Mouse (Mus musculus) leukemia stem cell, adult 10-12 weeks (primary cell): ENCODE data around the gene Sgms1. TPM values are rescaled to one million over a fixed set of nuclear protein-coding genes. Genes with fewer than 3 reads are reported as not detected.

Experiments used
- polyA plus RNA-seq: library from polyadenylated mRNA; stranded (reverse); fragments of >175 nt; gene quantifications from 2 replicates; pipeline ENCODE4 v1.2.3, GENCODE M21; 2012; ENCODE audit warnings: low replicate concordance

Gene Sgms1
- 5.4 and 7.9 TPM in 2 replicates for polyA plus RNA-seq

GRCm38 (mm10) chr19:32389001-32389871 is at the start of gene Sgms1:
TSS of gene Sgms1 (minus strand) at chr19:32389714.

DNA sequence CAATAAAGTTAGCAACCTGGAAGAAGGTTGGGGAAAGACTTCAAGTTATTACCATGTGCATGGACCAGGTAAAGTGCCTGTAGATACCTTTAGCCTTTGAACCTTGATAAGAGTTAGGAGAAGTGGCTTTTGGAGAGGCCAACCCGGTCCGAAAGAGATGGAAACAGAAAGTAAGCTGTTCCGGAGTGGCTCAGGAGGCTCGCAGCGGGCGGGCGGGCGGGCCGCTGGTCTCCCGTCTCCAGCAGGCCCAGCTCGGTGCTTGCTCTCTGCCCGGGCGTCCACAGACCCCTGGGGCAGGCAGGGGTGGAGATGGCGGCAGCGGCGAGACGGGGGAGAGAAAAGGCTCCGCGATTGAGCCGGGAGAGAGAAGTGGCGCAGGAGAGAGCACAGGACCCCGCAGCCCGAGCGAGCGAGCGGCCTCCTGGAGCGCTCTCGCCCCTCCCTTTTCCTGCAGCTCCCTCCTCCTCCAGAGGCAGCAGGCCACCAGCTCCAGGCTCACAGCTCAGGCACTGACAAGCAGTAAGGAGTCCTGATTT is 281.7 kb downstream of the Sgms1 start, which contains the start of gene Asah2:
Gene Asah2 (minus strand): TSS at position 441 of the 536 bp plus-strand sequence.

Other genes with a start within 250 kb of the Sgms1 start
- gene Rpl9-ps6, start 76.9 kb upstream of the Sgms1 start, polyA plus RNA-seq, result 0.55 TPM in 1 of 2 replicates, not detected in the other
- gene Minpp1, start 96.1 kb upstream of the Sgms1 start, polyA plus RNA-seq, result 963 and 1,226 TPM in 2 replicates
- gene Papss2, start 206.1 kb upstream of the Sgms1 start, polyA plus RNA-seq, result 0.05 and 0.08 TPM in 2 replicates